Mouse (Mus musculus) effector memory CD4-positive, alpha-beta T cell, adult 7 months (primary cell): ENCODE measurements around the gene Zfp958. TPM values are rescaled to one million over a fixed set of nuclear protein-coding genes. Genes with fewer than 3 reads are reported as not detected.

Source experiments
- polyA plus RNA-seq: library from polyadenylated mRNA; unstranded; fragments of 100-300 nt; shearing (Covaris generic); gene quantifications from one replicate; pipeline ENCODE4 v1.2.1, GENCODE M21; 2017

Zfp958 gene
- 24.5 TPM for polyA plus RNA-seq

GRCm38 (mm10) chr8:4612932-4613853 lies at the start of gene Zfp958:
TSS of gene Zfp958 (plus strand) at chr8:4613167.

Other genes with a start within 250 kb of the Zfp958 start
- gene Cers4, start 120.1 kb upstream of the Zfp958 start, polyA plus RNA-seq: 46.0 TPM
- 1.9 TPM for gene Shcbp1, start 166.4 kb downstream of the Zfp958 start, polyA plus RNA-seq